Mouse (Mus musculus) gastrocnemius, postnatal 14 days (tissue): ENCODE measurements around the gene Hnrnpu. TPM values are rescaled to one million over a fixed set of nuclear protein-coding genes. Genes with fewer than 3 reads are reported as not detected.

Experiments
- DNase-seq: peaks from one replicate; pipeline ENCODE4 v3.0.0; 2021; ENCODE audit warnings: mixed read lengths
- intact Hi-C: fragments of 180-260 bp; cut with DNase I; formaldehyde crosslinking; loops from one replicate; pipeline ENCODE4 v1.15.1; 2025; ENCODE audit warnings: low total_unique reads
- total RNA-seq, 2 experiments: library from RNA; stranded (reverse); gene quantifications; 2 replicates each; pipeline ENCODE4 v1.2.3; 2021

Gene Hnrnpu
- total RNA-seq, 2 experiments from 2014 or later: 143 to 145 TPM

- intact Hi-C loops: no loop called here
Observed at GRCm38 (mm10) chr1:178342612-178343011, 5.0 kb upstream of the Hnrnpu start.

GRCm38 (mm10) chr1:178342063-178342462 is 4.5 kb upstream of the Hnrnpu start:
- DNase-seq: no peak
- intact Hi-C loops: no loop called here

More at GRCm38 (mm10) chr1:178342612-178343011, 5.0 kb upstream of the Hnrnpu start:
- no peak for DNase-seq

GRCm38 (mm10) chr1:178341435-178341834 is 3.8 kb upstream of the Hnrnpu start:
- intact Hi-C loops: no loop called here
- no peak for DNase-seq

- DNase-seq: no peak
- intact Hi-C loops: no loop called here
Observed at GRCm38 (mm10) chr1:178340213-178340612, 2.6 kb upstream of the Hnrnpu start.

GRCm38 (mm10) chr1:178338318-178338641 is 683 bp upstream of the Hnrnpu start:
- intact Hi-C loops: no loop called here

GRCm38 (mm10) chr1:178336777-178337481 is 668 bp downstream of the Hnrnpu start:
- DNase-seq: peak; percentile 55
- intact Hi-C loops: no loop called here

More at GRCm38 (mm10) chr1:178338318-178338641, 683 bp upstream of the Hnrnpu start:
- no peak for DNase-seq

- intact Hi-C loops: no loop called here
- DNase-seq: peak; percentile 97
Observed at GRCm38 (mm10) chr1:178336289-178336775, 1.3 kb downstream of the Hnrnpu start.

- no peak for DNase-seq
- intact Hi-C loops: no loop called here
Observed at GRCm38 (mm10) chr1:178335860-178336261, 1.7 kb downstream of the Hnrnpu start.

GRCm38 (mm10) chr1:178329946-178330345 is 7.7 kb downstream of the Hnrnpu start:
- no peak for DNase-seq
- intact Hi-C loops: no loop called here

GRCm38 (mm10) chr1:178329017-178329416 is 8.6 kb downstream of the Hnrnpu start:
- no peak for DNase-seq
- intact Hi-C loops: no loop called here

GRCm38 (mm10) chr1:178326950-178327349 is 10.6 kb downstream of the Hnrnpu start:
- no peak for DNase-seq
- intact Hi-C loops: no loop called here

GRCm38 (mm10) chr1:178326357-178326756 is 11.2 kb downstream of the Hnrnpu start:
- intact Hi-C loops: no loop called here
- DNase-seq: no peak

GRCm38 (mm10) chr1:178324568-178324967 is 13.0 kb downstream of the Hnrnpu start:
- DNase-seq: no peak
- intact Hi-C loops: no loop called here

- DNase-seq: no peak
- intact Hi-C loops: no loop called here
Observed at GRCm38 (mm10) chr1:178323235-178323634, 14.4 kb downstream of the Hnrnpu start.

- DNase-seq: no peak
- intact Hi-C loops: no loop called here
Observed at GRCm38 (mm10) chr1:178321730-178322357, 15.8 kb downstream of the Hnrnpu start.

GRCm38 (mm10) chr1:178320723-178321590 is 16.6 kb downstream of the Hnrnpu start:
- no peak for DNase-seq
- intact Hi-C loops: no loop called here

GRCm38 (mm10) chr1:178320038-178320722 is 17.4 kb downstream of the Hnrnpu start:
- DNase-seq: no peak
- intact Hi-C loops: no loop called here

- intact Hi-C loops: no loop called here
- DNase-seq: no peak
Observed at GRCm38 (mm10) chr1:178319295-178320037, 18.1 kb downstream of the Hnrnpu start.
